Mouse (Mus musculus) B cell, adult (primary cell): ENCODE results near the gene Def8. TPM values are rescaled to one million over a fixed set of nuclear protein-coding genes. Genes with fewer than 3 reads are reported as not detected.

Experiments used
- total RNA-seq: library from RNA; stranded (reverse); gene quantifications from 4 replicates; pipeline ENCODE4 v1.2.4, GENCODE M21; 2023; ENCODE audit not compliant: inconsistent age

Gene Def8
- total RNA-seq: 9.6 to 14.3 TPM (median 11.6 TPM) in 4 replicates

DNA sequence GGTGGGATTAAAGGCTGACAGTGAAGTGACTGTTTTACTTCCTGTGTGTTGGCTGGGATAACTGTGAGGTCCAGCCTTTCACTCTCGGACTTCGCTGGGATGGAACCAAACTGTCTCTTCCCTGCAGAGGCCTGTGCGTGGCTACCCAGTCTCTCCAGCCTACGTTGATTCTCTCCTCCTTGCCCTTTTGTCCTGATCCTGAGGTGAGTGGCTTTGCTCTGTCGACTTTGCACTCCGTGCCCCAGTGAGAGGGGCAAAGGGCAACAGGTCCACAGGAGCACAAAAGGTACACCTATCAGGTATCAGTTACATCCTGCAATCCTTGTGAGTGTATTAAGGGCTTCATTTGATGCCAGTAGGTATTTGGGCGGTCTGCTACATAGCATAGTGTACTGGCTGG is at the start of gene Def8:
Def8 (plus strand) TSS at position 87 of the 400 bp plus-strand sequence.

GRCm38 (mm10) chr8:123406786-123407185 is 16.5 kb upstream of the Def8 start, which contains the start of gene Mc1r:
Mc1r (plus strand) TSS chr8:123407107.

GRCm38 (mm10) chr8:123411246-123411645 is 12.1 kb upstream of the Def8 start, which contains the start of gene Tubb3:
Tubb3 (plus strand) TSS chr8:123411424.

GRCm38 (mm10) chr8:123477737-123478258 is 54.5 kb downstream of the Def8 start, which contains the start of gene Afg3l1:
Afg3l1 (plus strand) TSS chr8:123477903.

Other genes with a start within 250 kb of the Def8 start
- gene Dpep1, start 237.3 kb upstream of the Def8 start, total RNA-seq: not detected in 4 replicates
- 66.8 to 158 TPM (median 72.6 TPM) in 4 replicates for gene Chmp1a, start 210.8 kb upstream of the Def8 start, total RNA-seq
- 0.12 to 0.19 TPM in 2 of 4 replicates, not detected in the others for gene Spata33, start 210.7 kb upstream of the Def8 start, total RNA-seq
- 60.9 to 68.8 TPM (median 67.4 TPM) in 4 replicates for gene Cdk10, start 198.7 kb upstream of the Def8 start, total RNA-seq
- 13.4 to 14.4 TPM (median 13.8 TPM) in 4 replicates for gene Spata2l, start 187.3 kb upstream of the Def8 start, total RNA-seq
- gene Zfp276, start 169.3 kb upstream of the Def8 start, total RNA-seq: 29.1 to 40.7 TPM (median 32.4 TPM) in 4 replicates
- 37.3 to 41.9 TPM (median 38.8 TPM) in 4 replicates for gene Vps9d1, start 169.2 kb upstream of the Def8 start, total RNA-seq
- 70.1 to 105 TPM (median 89.3 TPM) in 4 replicates for gene Fanca, start 105.0 kb upstream of the Def8 start, total RNA-seq
- not detected in 4 replicates for gene Spire2, start 90.8 kb upstream of the Def8 start, total RNA-seq
- 231 to 266 TPM (median 241 TPM) in 4 replicates for gene Tcf25, start 49.8 kb upstream of the Def8 start, total RNA-seq
- gene Mc1r, start 16.4 kb upstream of the Def8 start, total RNA-seq: not detected in 4 replicates
- 0.26 to 0.58 TPM (median 0.45 TPM) in 3 of 4 replicates, not detected in the other for gene Tubb3, start 12.1 kb upstream of the Def8 start, total RNA-seq
- gene Afg3l1, start 54.4 kb downstream of the Def8 start, total RNA-seq: 42.4 to 55.1 TPM (median 49.9 TPM) in 4 replicates
- not detected in 4 replicates for gene Dbndd1, start 91.9 kb downstream of the Def8 start, total RNA-seq
- gene Gas8, start 95.3 kb downstream of the Def8 start, total RNA-seq: 2.8 to 5.4 TPM (median 4.1 TPM) in 4 replicates
- not detected in 4 replicates for gene Rhou, start 230.4 kb downstream of the Def8 start, total RNA-seq